Mouse (Mus musculus): ENCODE measurements at regions not wholly inside any gene's neighbourhood (a gene's known extent, or its start where the extent isn't known, plus 50 kb on each side); places are given as distances from the start of the nearest gene placed in this dataset.

DNA sequence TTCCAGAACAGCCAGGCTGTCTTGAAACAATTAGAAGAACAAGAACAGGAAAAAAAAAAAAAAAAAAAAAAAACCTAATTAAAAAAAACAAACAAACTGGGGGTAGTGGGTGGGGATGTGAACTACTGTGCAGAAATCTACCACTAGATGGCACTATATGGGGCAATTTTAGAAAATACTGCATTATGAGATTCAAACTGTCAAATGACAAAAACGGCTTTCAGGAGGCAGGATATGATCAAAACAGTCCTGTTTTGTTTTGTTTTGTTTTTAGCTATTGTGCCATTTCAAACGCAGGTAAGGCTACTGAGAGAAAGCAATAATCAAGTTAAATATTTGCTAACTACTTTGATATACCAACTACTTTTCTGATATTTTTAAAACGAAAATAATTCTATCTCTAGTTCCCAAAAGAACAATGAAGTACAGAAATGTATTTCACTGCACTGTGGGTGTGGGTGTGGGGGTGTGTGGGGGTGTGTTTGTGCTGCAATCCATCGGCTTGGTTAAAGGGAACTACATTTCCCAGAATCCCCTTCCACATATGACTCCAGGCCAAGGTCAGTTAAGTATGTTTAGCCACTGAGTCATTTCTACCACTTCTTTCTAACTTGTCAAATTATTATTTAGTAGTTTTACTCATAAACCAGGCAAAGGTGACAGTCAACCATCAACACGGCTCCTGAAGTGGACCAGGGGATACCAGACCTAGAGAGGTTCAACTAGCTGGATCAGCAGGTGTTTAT lies 207.7 kb upstream of the Mkln1 start:
- DNase-seq (ENCODE audit: low spot score in 2 of 2) = no peak

- DNase-seq (ENCODE audit: low spot score in 2 of 2) = no peak
Observed at GRCm38 (mm10) chr6:31191577-31191976, 207.0 kb upstream of the Mkln1 start.

GRCm38 (mm10) chr6:31192197-31192596 lies 206.3 kb upstream of the Mkln1 start:
- DNase-seq (ENCODE audit: low spot score in 2 of 2) = no peak

DNA sequence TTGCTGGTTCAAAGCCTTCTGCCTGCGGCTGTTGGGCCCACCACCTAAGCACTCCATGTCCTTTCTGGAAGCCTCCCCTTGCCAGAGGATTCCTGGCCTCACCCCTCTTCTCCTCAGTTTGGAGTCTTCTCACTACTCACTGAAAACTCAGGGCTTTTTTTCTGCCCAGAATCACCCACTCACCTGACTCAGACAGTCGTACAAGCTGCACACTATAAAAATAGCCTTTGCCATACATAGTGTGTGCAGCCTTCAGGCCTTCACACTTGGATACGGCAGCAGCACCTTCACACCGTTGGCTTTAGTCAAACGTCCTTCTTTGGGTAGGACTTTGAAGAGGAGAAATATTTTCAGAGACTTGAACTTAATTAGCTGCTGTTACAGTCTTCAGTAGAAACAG lies 205.3 kb upstream of the Mkln1 start:
- DNase-seq (ENCODE audit: low spot score in 2 of 2) = no peak

GRCm38 (mm10) chr6:31197631-31198338 lies 200.8 kb upstream of the Mkln1 start:
- no peak for DNase-seq (ENCODE audit: low spot score in 2 of 2)

DNA sequence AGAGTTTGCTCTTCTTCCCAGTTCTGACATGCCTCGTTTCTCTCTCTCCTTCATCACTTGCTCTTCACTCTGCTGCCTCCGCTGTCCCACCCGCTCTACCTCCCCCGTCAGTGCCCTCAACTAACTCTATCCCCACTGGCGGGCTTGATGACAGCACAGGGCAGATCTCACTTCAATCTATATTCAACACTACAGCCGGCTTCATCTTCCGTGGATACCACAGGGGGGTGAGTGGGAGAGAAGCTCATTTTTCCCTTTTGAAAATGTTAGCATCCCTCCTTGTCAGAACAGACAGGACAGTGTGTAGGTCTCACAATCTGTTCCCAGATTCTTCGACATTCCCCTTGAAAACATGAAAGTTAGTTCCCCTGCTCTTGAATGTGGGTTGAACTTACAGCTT lies 200.2 kb upstream of the Mkln1 start:
- no peak for DNase-seq (ENCODE audit: low spot score in 2 of 2)

GRCm38 (mm10) chr6:31200705-31201104 lies 197.8 kb upstream of the Mkln1 start:
- DNase-seq (ENCODE audit: low spot score in 2 of 2) = no peak

- DNase-seq (ENCODE audit: low spot score in 2 of 2) = no peak
Observed at GRCm38 (mm10) chr6:31201375-31201972, 197.1 kb upstream of the Mkln1 start.

- DNase-seq (ENCODE audit: low spot score in 2 of 2) = no peak
Observed at GRCm38 (mm10) chr6:31202594-31202993, 195.9 kb upstream of the Mkln1 start.

- no peak for DNase-seq (ENCODE audit: low spot score in 2 of 2)
Observed at GRCm38 (mm10) chr6:31204434-31204833, 194.1 kb upstream of the Mkln1 start.

DNA sequence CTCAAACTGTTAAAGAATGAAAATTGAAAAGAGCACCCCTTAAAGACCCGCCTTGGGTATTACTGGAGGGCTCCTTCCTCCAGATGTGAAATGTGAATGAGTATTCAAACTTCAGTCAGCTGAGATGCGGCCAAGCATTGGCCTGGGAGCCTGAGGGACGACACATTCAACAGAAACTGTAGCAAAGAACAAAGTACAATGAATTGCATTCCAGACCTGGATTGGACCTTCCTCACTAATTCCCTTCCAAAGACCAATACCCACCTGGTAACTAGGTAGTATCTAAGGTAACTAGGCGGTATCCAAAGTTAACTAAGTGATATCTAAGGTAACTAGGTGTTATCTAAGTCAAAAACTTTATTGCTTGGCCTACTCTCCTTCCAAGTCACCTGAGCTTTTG lies 193.7 kb upstream of the Mkln1 start:
- no peak for DNase-seq (ENCODE audit: low spot score in 2 of 2)

- DNase-seq (ENCODE audit: low spot score in 2 of 2) = no peak
Observed at GRCm38 (mm10) chr6:31206106-31206505, 192.4 kb upstream of the Mkln1 start.

GRCm38 (mm10) chr6:31207231-31207630 lies 191.3 kb upstream of the Mkln1 start:
- no peak for DNase-seq (ENCODE audit: low spot score in 2 of 2)

- DNase-seq (ENCODE audit: low spot score in 2 of 2) = no peak
Observed at GRCm38 (mm10) chr6:31208224-31208623, 190.3 kb upstream of the Mkln1 start.

DNA sequence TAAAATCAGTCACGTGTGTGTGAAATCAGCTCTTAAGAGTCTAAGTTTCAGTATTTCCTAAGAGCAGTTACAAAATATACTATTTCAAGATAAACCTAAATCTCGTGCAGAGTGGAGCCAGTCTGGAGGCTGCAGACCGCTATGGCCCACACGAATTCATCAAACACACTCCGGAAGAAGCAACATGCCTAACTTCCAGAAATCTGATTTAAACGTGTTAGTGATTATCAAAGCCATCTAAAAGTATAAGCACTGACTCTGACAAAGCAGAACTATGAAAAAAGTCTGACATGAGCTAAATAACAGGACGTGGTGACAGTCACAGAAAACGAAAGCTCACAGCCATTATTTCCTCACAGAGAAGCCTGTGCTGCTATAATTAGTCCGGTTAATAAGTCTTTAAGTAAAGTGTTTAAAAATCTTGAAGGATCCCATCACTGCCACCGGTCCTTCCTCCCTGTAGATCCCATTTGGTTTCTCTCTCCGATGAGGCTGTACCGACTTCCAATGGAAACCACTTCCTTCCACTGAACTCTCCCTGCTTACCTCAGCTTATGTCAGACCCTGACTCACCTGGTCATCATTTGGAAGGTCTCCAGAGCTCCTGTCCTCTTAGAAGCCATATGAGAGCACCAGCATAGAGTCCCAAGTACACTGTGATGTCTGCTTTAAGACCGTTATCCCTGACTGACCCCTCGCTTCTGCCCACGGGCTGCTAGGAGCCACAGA lies 189.0 kb upstream of the Mkln1 start:
- no peak for DNase-seq (ENCODE audit: low spot score in 2 of 2)

GRCm38 (mm10) chr6:31210209-31210714 lies 188.3 kb upstream of the Mkln1 start:
- no peak for DNase-seq (ENCODE audit: low spot score in 2 of 2)

DNA sequence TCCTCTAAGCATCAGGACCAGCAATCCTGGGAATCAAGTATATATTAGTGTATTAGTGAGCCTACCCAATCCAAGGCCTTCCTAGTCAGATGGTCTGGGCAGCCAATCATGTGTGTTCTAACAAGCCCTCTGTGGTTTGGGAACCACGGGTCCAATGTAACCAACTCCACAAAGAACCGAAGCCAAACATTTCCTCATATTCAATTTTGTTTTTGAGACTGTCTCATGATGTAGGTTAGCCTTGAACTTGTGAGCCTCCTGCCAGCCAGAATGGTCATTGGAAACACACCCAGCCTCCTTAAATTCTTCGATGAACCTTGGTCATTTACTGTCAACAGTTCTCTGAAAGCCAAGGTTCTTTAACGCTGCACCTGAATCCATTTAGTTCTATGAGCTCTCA lies 187.4 kb upstream of the Mkln1 start:
- no peak for DNase-seq (ENCODE audit: low spot score in 2 of 2)

- no peak for DNase-seq (ENCODE audit: low spot score in 2 of 2)
Observed at GRCm38 (mm10) chr6:31211616-31212015, 186.9 kb upstream of the Mkln1 start.

DNA sequence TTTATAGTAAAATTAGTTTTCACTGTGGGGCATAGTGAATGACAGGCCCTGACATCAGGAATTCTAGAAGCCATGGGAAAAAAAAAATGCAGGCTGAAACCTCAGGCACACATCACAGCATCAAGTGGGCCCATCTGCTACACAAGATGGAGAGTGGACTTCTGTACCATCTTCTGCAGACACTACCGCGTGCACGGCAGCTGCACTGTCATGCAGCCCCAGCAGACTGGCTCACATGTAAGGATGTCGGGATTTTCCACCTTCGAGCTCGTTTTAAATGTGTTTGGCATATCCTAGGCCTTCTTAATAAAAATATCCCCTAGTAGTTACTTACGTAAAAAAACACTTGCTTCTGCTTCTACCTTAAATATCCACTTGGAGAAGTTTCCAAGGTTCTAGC lies 186.5 kb upstream of the Mkln1 start:
- no peak for DNase-seq (ENCODE audit: low spot score in 2 of 2)

DNA sequence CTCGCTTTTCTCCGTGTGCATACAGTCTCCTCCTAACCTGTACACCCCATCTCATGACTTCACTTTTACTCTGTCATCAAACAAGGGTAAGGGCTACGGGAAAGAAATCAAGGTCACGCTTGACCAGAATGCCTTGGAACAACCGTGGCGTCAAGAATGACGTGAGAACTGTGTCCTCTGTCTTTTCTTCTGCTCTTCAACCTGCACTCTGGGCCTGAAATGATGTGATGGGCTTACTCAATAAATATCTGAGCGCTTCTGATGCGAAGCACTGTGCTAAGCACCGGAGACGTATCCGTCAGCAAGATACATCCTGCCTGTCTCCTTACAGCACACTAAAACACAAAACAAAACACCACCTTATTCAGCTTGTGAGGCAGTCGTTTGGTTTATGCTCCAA lies 185.8 kb upstream of the Mkln1 start:
- no peak for DNase-seq (ENCODE audit: low spot score in 2 of 2)

DNA sequence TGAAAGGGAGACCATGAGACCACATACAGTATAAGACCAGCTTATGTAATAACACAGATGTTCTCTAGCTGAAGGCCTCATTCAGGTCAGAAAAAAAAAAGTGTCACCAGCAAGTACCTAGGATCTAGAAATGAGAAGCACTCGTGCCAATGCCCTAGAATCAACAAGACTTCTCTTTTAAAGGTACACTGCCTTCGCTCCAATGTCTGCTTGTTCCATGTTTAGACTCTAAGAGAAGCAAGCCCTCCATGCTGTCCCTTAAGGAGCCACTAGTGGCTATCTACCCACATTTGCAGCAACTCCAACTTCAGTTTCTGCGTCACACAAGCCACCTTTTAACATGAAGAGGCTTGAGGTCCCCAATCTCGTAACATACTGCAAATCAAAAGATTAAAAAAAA lies 185.4 kb upstream of the Mkln1 start:
- no peak for DNase-seq (ENCODE audit: low spot score in 2 of 2)

DNA sequence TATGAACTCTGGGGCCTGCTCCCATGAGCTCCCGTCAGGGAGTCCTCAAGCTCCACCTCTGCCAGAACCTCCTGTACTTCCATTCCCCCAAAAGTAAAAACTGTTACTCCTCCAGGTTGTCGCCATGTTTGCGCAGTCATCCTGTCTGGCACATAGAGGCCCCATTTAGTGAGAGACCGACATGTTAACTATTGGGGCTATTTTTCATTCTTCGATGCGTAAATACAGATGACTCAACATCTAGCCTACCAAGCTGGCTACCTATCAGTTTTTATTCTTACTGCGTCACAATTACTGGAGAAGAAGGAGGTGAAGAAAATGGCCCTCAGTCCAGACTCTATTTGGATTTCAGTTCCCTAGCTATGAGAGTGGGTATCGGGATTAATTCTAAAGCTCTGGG lies 182.9 kb upstream of the Mkln1 start:
- no peak for DNase-seq (ENCODE audit: low spot score in 2 of 2)
